Mouse (Mus musculus) adrenal gland, postnatal 25 days (tissue): ENCODE measurements around the gene Sox5. TPM values are rescaled to one million over a fixed set of nuclear protein-coding genes. Genes with fewer than 3 reads are reported as not detected.

Experiments
- DNase-seq: peaks from one replicate; pipeline ENCODE4 v3.0.0; 2021; ENCODE audit warnings: mixed read lengths
- total RNA-seq: library from RNA; stranded (reverse); gene quantifications from 2 replicates; pipeline ENCODE4 v1.2.3, GENCODE M21; 2021

The Sox5 gene
- total RNA-seq, 1 experiment from 2014 or later, result 10.8 TPM

- no peak for DNase-seq
Observed at GRCm38 (mm10) chr6:144175590-144175989, 606.2 kb downstream of the Sox5 start.

GRCm38 (mm10) chr6:144170541-144170940 lies 611.2 kb downstream of the Sox5 start:
- no peak for DNase-seq

- DNase-seq, result no peak
Observed at GRCm38 (mm10) chr6:144169791-144170190, 612.0 kb downstream of the Sox5 start.

- DNase-seq, result no peak
Observed at GRCm38 (mm10) chr6:144168696-144169476, 612.9 kb downstream of the Sox5 start.

GRCm38 (mm10) chr6:144167058-144167457 lies 614.7 kb downstream of the Sox5 start:
- no peak for DNase-seq

GRCm38 (mm10) chr6:144166651-144167050 lies 615.1 kb downstream of the Sox5 start:
- DNase-seq, result no peak

- DNase-seq, result no peak
Observed at GRCm38 (mm10) chr6:144166104-144166503, 615.7 kb downstream of the Sox5 start.

- DNase-seq, result no peak
Observed at GRCm38 (mm10) chr6:144163501-144163900, 618.3 kb downstream of the Sox5 start.

GRCm38 (mm10) chr6:144158637-144159036 lies 623.1 kb downstream of the Sox5 start:
- no peak for DNase-seq

GRCm38 (mm10) chr6:144154892-144155424 lies 626.8 kb downstream of the Sox5 start:
- DNase-seq, result no peak

- no peak for DNase-seq
Observed at GRCm38 (mm10) chr6:144151957-144152356, 629.8 kb downstream of the Sox5 start.

- DNase-seq, result no peak
Observed at GRCm38 (mm10) chr6:144151075-144151474, 630.7 kb downstream of the Sox5 start.

- DNase-seq, result no peak
Observed at GRCm38 (mm10) chr6:144137397-144137796, 644.4 kb downstream of the Sox5 start.

GRCm38 (mm10) chr6:144136894-144137293 lies 644.9 kb downstream of the Sox5 start:
- no peak for DNase-seq

- no peak for DNase-seq
Observed at GRCm38 (mm10) chr6:144129927-144130326, 651.9 kb downstream of the Sox5 start.

GRCm38 (mm10) chr6:144119961-144120360 lies 661.8 kb downstream of the Sox5 start:
- DNase-seq, result no peak

GRCm38 (mm10) chr6:144116646-144117045 lies 665.1 kb downstream of the Sox5 start:
- no peak for DNase-seq

- DNase-seq, result no peak
Observed at GRCm38 (mm10) chr6:144111561-144111960, 670.2 kb downstream of the Sox5 start.

GRCm38 (mm10) chr6:144106848-144107247 lies 674.9 kb downstream of the Sox5 start:
- DNase-seq, result no peak

GRCm38 (mm10) chr6:144105645-144106044 lies 676.1 kb downstream of the Sox5 start:
- DNase-seq, result no peak

GRCm38 (mm10) chr6:144103612-144104011 lies 678.2 kb downstream of the Sox5 start:
- DNase-seq, result no peak

- no peak for DNase-seq
Observed at GRCm38 (mm10) chr6:144100852-144101251, 680.9 kb downstream of the Sox5 start.

GRCm38 (mm10) chr6:144098119-144098518 lies 683.7 kb downstream of the Sox5 start:
- no peak for DNase-seq

GRCm38 (mm10) chr6:144088256-144088655 lies 693.5 kb downstream of the Sox5 start:
- DNase-seq, result no peak
